Mouse (Mus musculus) c-Kit-positive CD71-positive TER-119-negative erythroid progenitor cells, embryonic 14.5 days (primary cell): ENCODE measurements around the gene Pdcl3.
"Not testable (repeated sequence)": the region's sequence is repeated elsewhere in the genome, so short reads cannot be mapped to it uniquely, and the experiment has no call there.

Experiments used
- DNase-seq: peaks from one replicate; pipeline ENCODE4 v3.0.0-alpha.2; 2013; ENCODE audit warnings: low read depth

Gene Pdcl3

GRCm38 (mm10) chr1:39025142-39025541, 39.7 kb downstream of the Pdcl3 start:
- DNase-seq: no peak

GRCm38 (mm10) chr1:39025840-39026239, 40.4 kb downstream of the Pdcl3 start:
- no peak for DNase-seq

- DNase-seq: no peak
These were observed 43.8 kb downstream of the Pdcl3 start for GRCm38 (mm10) chr1:39029176-39029575.

GRCm38 (mm10) chr1:39030108-39030507, 44.7 kb downstream of the Pdcl3 start:
- no peak for DNase-seq

GRCm38 (mm10) chr1:39035817-39036216, 50.4 kb downstream of the Pdcl3 start:
- DNase-seq: no peak

- no peak for DNase-seq
These were observed 56.8 kb downstream of the Pdcl3 start for GRCm38 (mm10) chr1:39042188-39042587.

- DNase-seq: not testable (repeated sequence)
These were observed 59.0 kb downstream of the Pdcl3 start for GRCm38 (mm10) chr1:39044442-39044841.

- DNase-seq: no peak
These were observed 61.3 kb downstream of the Pdcl3 start for GRCm38 (mm10) chr1:39046689-39047088.
